Mouse (Mus musculus) ovary, postnatal 14 days (tissue): ENCODE measurements around the gene Slc25a10.

Source experiments
- DNase-seq: peaks from one replicate; pipeline ENCODE4 v3.0.0; 2022; ENCODE audit warnings: low spot score

The Slc25a10 gene

DNA sequence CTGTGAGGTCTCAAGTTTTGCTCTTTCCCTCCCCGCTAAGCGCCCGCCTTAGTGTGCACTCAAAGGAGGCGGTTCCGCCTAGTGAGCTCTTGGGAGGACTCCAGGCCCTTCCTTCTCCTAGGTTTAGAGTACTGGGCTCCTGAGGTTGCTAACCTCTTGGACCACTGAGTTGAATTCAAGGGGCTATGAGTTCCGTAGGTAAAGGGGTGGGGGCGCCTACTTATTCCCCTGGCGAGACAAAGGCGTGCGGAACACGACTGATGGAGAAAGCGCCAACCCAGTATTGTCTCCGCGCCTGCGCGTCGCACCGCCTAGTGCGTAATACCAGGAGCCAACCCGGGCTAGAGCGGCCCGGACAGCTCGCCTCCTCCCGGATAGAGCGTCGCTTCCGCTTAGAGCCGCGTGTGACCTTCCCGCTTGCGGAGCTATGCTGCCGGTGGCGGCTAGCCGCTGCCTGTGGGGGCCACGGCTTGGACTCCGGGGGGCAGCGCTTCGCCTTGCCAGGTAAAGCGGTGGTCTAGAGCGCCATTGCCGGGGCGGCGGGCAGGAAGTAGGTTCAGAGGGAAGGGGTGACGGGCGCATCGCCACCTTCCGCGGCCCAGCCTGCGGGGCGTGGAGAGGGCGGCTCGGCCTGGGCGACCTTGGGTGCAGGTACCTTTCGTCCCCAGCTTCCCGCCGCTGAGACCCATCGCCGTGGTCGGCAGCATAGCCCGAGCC lies 7.2 kb upstream of the Slc25a10 start, which contains the start of gene Mrpl12:
Gene Mrpl12 (plus strand): TSS at position 349 of the 717 bp plus-strand sequence.
- peak; percentile 78 for DNase-seq

DNA sequence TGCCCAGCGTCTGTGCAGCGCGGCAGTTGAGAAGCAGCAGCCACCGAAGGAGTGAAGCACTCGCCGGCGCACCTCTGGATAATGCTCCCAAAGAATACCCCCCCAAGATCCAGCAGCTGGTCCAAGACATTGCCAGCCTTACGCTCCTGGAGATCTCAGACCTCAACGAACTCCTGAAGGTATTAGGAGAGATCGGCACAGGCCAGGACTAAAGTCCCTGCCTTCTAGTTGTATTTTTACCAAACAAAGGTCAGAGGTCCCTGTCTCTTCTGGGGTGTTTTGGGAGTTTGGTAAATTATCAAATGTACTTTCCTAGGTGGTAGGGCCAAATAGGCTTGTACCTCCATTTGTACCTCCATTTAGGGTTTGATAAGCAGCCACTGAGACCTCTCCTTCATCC lies 6.4 kb upstream of the Slc25a10 start:
- no peak for DNase-seq

DNA sequence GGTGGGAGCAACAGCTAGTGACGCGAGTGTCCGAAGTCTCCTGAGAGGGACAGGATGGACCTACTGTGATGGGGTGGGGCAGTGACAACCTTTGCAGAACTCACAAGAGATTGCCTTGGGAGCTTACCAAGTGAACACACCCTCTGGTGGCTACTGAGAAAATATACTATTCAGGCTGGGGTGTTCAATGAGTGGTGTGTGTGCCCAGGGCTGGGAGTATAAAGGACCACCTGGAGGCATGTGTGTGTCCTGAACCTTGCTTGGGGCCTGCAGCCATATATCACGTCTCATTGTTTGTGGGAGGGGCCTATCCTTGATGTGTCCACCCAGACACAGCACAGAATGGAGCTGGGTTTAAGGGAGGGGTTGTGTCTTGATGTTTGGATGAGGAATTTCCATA lies 3.1 kb upstream of the Slc25a10 start:
- no peak for DNase-seq

DNA sequence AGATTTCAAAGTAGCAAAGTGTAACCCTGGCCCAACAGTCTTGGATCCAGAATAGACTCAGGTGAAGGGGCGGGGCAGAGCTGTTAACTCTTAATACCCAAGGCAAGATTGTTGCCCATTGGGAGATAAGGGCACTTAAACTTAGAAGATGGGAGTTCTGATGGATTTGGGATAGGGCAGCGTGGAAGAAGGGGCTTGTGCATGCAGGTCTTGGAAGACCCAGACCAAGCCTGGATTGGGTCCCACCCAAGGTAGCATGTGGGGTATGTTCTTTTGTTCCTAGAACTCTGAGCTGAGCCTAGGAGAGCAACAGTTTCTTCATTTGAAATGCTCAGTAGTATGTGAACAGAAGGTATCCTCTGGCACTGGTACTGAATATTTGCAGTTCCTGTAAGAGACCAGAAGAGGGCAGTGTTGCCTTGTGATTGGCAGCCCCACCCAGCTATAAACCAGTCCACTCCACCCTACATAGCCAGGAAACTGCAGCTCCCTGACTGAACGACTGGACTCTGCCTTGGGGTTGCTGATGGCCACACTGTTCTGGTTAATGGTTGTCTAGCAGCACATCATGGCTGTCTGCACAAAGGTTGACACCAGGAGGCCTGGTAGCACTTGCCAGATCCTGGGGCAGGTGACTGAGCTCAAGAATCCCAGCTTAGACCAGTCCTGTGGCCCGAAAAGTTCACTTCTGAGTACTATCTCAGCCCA lies 2.4 kb upstream of the Slc25a10 start:
- DNase-seq = no peak

DNA sequence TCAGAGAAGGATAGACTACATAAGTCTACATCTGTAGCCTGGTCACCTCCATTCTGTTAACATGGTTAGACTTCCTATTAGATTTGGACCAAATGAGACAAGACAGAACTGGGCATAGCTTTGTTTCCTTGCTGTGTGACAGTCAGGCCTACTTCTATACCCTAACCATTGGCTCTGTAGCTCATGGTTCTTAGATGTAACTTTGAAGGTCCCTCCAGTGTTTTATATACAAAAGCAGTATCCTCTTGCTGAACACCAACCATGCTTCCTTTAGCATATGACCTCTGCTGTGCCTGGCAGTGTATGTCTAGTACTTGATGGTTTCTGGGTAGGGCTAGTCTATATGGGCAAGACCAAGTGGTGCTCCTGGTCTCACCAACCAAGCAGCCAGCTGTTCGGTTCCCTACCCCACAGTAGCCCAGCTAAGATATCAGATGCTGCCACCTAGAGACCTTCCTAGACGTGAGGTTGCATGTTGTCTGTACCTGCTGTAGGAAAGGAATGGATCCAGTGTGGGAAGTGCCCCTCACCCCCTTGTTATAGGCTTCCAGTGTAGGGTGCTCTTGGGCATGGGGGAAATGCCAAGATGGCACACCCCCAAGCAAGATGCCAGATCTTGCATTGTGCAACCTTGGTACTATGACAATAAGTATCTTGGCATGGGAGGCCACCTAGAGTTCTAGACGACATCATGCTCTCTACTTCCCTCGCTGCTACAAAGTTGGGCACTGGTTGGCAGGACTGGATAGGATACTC lies 1.2 kb upstream of the Slc25a10 start:
- DNase-seq = no peak

DNA sequence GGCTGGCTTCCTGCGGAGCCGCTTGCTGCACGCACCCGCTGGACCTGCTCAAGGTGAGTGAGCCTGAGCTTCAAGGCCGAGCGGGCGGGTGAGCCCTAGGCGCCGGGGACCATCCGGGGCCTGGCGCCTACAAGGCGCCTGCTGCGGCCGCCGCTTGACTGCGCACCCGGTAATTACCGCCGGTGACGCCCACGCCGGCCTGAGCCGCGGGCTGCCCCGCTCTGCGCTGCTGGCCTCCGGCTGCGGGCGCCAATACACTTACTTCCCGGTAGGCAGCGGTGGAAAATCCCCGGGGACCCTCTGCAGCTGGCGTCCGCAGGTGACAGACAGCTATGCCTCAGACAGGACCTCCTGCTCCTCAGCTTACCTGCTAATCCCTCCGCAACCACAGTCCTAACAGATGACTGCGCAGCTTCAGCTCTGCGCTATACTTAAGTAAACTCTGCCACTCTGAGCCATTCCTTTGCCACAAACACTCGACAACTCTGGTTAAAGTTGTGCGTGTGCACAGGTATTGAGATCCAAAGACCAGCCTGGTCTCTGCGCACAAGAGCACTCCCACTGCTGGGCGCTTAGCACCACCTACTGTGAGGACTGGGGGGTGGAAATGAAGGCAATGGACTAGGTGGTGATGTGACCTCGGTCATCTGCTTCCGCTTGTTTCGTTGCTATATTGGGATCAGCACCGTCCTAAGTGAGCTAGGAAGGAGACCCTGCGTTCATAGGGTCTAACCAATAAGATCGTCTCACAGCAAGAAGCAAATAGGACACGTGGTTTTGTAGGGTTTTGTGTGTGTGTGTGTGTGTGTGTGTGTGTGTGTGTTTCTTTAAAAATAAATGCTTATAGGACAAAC lies 611 bp downstream of the Slc25a10 start:
- DNase-seq = no peak

DNA sequence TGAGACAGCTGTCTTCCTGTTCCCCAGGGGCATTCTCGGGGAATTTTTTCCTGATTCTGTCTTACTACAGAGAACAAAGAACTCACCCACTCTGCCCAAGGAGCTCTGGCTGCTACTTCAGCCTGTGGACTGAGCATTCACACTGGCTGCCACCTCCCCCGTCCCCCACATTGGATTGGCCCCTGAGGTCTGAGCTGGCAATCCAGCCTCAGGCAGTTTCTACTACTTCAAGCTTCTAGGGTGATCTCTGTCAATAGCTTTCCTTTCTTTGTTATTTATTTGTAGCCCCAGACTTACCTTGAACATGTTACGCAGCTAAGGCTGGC lies 1.2 kb downstream of the Slc25a10 start:
- no peak for DNase-seq

DNA sequence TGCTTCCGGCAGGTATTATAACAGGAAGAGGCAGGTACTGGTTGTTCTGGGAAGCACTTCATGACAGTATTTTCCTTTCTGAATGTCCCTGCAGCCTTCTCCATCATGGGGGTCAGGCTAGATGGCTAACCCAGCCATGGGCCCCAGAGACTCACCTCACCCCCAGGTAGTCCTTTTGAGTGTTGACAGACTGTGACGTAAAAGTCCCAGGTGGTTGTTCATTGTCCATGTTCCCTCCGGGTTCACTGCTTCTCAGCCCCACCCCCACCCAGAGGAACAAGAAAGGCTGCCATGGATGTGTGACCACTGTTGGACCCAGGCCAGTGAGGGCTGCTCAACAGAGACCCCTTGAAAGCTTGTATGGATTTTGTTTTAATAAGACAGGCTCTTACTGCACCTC lies 1.7 kb downstream of the Slc25a10 start:
- DNase-seq = no peak

DNA sequence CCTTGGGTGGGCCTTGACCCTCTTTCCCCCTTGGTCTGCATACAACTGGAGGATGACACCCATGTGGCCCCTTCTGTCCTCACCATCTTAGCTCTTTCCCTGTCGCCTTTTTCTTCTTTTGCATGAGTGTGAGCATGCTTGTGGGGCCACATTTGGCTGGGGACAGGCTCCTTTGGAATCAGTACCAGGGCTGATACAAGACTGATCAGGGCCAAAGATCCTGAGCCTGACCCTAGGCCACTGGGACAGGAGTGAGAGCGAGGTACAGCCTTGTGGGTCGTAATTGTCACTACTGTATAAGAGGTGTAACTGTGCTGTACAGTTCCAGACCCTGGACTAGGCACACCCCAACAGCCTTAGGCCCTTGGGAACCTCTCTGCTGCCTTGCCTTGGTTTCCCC lies 2.3 kb downstream of the Slc25a10 start:
- no peak for DNase-seq

DNA sequence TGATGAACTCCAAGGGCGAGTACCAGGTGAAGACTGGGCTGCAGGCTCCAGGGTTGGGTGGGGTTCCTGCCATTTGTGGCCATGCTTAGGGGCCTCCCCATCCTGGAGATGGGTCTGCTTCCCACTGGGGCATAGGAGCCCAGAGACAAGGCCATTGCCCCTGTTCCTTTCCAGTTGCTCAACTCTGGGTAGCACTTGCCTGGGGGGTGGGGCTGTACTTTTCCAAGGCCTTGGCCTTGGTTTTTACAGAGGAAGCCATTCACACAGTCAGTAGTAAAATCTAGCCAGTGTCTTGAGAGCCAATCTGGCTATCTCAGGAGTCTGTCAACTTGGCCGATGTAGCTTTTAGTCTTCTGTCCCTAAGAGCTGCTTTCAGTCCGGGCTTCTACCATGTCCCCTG lies 5.8 kb downstream of the Slc25a10 start:
- DNase-seq = no peak

DNA sequence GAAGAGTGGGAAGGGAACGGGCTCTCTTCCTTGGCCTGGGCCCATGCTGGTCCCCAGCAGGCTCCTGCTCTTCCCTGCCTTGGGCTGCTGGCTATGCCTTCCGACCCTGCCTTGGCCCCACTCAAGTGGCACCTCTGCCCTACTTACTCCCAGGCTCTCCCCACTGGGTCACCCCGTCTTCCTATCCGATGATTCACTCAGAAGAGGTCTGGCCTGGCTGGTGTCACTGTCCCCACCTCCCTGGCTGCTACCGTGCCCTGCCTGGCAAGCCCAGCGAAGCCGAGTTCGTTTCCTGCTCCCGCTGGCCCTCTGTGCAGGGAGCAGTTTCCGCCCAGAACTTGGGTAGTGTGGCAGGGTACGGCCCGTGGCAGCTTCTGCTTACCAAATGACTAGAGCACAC lies 6.6 kb downstream of the Slc25a10 start:
- DNase-seq = no peak

DNA sequence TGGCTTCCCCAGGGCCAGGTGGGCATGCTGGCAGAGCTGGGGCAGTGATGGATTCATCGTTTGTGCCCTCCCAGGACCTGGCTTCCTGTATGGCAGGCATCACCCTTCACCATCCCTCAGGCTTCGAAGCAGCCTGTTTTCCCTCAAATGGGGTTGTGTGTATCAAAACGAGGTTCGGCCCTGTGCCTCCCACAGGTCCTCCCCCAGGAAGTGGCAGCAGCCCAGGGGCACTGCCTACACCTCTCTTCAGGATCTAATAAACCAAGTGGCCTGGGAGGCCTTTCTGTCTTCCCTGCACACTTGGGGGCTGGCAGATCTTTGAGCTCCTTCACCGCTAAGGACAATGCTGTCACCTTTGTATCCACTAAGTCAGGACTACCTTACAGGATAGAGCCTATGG lies 7.3 kb downstream of the Slc25a10 start:
- no peak for DNase-seq

DNA sequence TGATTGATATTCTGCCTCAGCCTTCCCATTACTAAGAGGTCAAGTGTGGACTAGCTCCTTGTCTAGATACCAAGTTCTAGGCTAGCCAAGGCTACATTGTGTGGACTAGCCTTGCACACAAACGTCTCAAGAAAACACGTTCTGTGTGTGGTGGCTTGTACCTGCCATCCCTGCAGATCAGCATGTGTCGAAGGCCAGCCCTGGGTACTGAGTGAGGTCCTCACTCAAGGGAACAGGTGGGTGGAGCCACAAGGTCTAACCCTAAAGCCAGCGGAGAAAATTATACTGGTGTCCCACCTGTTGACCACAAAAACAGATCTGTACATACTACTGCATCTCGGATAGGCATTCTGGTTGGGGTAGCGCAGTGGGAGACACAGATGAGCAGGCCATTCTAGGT lies 8.3 kb downstream of the Slc25a10 start:
- DNase-seq = no peak

DNA sequence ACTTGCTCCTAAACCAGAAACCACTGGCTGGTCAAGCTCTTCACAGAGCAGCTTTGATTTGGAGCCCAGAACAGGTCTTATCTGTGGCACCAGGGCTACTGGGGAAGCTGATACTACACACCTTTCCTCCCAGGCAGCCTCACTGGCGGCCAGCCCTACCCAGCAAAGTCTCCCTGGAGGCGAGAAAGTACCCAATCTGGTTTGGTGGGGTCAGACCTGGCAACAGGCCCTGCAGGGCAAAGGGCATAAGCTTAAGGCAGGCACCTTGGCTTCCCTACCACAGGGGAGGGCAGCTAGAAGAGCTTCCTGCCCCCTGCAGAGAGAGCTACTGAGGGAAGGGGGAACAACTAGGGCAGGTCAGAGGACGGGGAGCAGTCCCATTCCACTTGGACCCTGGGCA lies 8.7 kb downstream of the Slc25a10 start:
- no peak for DNase-seq

DNA sequence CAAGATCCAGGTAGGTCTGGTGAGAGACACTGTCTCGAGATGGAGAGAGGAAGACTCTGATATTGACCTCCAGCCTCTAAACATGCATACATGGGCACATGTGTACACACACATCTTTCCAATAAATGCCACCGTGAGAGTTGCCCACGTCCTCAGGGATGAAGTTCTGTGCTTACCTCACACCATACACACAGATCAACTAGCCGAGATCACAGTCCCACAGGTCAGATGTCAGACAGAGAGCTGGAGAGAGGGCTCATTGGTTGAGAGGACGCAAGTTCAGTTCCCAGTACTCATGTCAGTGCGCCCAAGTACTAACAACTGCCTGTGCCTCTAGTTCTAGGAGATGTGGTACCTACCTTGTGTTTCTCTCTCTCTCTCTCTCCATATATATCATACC lies 9.4 kb downstream of the Slc25a10 start:
- DNase-seq = no peak

DNA sequence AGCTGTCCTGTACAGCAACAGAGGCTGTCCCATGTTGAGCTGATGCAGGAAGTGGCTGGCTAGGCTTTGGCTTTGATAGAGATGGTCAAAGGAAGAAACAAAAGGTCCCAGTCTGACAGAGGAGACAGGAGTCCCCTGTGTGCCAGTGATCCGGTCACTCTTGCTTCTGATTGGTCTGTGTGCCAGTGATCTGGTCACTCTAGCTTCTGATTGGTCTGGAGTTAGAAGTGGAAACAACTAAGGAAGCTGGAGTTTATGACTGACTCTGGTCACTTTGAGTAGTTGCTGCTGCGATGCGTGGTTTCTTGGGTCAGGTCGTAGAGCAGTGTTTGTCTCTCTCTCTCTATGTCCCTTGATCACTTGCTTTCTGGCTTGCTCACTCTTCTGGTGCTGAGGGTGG lies 10.1 kb downstream of the Slc25a10 start:
- no peak for DNase-seq

DNA sequence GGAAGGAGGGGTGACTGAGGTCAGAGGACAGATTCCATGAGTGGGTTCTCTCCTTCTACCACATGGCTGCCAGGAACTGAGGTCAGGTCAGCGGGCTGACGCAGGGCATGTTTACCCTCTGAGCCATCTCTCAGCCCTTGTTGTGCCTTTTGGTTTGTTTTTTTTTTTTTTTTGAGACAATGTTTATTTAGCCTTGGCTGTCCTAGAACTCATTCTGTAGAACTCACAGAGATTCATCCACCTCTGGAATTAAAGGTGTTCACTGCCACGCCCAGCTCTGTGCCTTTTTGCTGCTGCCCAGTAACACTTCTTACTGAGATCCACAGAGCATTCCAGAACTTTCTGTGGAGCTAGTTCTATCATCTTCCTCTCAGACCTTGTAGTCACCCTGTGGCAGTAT lies 14.0 kb downstream of the Slc25a10 start:
- DNase-seq = no peak

DNA sequence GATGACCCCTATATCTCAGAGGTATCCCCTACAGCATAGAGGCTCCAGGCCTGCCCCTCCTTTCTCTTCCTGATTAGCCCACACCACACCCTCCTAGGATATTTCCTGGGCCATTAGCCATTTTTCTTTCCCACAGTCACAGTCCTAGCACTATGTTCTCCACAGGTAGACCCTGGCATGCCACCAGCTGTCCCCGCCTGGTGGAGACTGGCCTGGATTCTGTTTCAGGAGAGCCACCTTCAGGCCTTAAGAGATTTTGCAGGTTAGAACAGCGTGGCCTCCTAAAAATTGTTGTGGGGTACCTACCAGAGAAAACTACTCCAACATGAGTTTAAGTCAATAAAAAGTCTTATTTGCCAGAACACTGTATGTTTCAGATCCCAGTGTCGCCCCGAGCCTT lies 15.3 kb downstream of the Slc25a10 start:
- DNase-seq = no peak

DNA sequence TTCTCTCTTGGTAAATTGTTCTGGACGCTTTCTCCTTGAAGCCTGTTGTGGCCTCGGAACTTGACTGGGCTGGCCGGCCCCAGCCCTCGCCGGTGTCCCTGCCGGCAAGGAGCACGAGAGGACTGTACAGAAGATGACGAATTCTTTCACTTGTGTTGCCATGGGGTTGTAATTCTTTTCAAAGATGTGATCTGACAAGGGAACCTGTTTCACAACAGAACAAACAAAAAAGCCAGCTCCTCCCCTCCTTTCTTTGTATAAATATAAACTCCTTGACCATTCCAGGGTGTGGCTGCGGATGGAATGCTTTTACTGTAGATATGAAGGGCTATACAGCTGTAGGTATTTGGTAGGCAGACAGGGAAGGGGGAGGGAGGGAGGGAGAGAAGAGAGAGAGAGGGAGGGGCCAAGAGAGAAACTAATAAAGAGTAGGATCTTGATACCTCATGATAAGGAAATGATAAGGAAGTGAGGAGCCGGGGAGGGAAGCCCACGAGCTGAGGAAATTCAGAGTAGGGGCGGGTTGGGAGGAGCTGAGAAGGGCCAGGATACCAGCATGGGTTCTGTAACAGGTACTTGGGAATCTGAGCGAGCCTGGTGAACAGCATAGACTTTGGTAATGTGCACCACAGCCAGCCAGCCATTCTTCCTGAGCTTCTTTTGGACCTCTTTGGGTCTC lies 16.1 kb downstream of the Slc25a10 start:
- DNase-seq = no peak

DNA sequence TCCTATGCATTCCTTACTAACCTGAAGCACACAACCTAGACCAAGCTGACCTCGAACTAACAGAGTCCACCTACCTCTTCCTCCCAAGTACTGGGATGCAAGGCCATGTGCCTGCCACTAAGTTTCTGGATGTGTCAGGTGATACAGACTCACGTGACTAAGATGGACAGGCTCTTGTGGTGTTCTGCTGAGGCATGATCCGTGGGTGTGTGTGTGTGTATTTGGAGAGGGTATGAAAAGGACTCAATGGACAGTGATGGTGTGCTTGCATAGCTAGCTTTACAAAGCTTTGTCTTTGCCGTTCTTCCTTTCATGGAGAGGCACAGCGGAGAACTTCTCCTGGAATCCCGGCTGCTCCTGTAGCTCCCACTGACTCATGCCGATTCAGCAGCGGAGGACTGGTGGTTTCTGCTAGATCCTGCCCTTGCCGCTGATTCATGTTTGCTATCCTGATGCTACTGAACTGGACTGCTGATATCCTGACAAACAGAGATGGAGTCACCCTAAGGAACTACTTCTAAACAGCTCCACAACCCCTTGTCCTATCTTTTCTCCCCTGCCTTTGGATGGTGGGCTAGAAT lies 16.7 kb downstream of the Slc25a10 start:
- no peak for DNase-seq

DNA sequence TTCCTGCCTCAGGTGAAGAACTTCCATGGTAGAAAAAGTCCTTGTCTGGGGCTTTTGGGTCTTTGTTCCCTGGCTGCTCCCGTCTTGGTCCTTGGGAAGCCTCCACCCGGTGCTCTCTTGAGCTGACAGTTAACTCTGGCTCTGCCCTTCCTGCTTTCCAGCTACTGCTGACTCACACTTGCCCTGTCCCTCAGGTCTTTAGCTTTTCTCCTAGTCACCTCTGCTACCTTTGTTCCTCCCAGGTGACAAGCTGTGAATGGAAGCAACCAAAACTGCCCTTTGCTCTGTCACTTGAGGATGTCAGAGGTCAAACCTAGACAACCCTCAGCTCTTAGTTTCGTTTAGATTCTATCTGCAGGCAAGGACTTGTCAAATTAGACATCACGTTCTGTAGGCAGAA lies 18.3 kb downstream of the Slc25a10 start:
- no peak for DNase-seq
